Mouse (Mus musculus) v-Abl transformed pro-B cells (cell line): ENCODE measurements around the gene Msantd4.
"Not testable (repeated sequence)": the region's sequence is repeated elsewhere in the genome, so short reads cannot be mapped to it uniquely, and the experiment has no call there.

Experiments
- in situ Hi-C, 2 experiments: fragments of 400-800 bp; cut with MboI; formaldehyde crosslinking; loops; one replicate each; pipeline ENCODE4 v1.15.1; 2025; ENCODE audit not compliant: unreplicated experiment in 2 of 2

The Msantd4 gene

DNA sequence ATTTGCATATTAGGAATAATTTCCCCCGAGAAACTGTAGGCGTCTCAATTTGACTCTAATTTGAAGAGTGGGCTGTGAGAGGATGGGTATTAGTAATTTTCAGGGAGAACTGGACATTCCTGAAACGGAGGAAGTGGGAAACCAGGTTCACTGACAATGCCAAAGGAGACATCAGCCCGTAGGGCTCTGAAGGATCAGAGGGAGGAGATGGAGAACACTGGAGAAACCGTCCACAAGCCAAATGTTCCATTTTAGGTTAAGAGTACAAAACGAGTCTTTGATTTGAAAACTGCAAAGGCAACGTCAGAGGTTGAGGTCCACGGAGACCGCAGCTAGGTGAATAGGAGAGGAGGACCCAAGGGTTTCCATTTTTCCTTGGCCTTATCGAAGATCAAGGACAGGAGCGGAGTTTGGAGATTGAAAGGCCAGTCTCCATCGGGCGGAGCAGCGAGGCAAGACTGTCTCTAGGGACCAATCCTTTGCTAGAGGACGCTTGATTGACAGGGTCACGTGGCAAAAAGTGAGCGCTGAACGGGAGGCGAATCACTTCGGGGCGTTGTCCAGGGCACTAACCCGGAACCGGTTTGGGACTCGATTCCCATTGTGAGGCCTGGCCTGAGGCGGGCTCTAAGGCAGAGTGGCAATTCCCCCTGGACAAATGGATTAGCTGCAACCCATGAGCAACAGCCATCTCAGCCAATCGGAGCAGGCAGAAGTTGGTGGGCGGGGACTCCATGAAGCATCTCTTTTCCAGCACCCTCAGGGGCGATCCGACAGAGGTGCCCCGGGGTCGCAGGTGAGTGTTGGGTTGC, at the start of gene Msantd4:
Gene Msantd4 (plus strand): TSS at position 735 of the 812 bp plus-strand sequence.
- in situ Hi-C loops = loop anchor here (5.0 to 10.0 kb wide), 4 partner anchors 69 to 1041 kb away; partner anchors contain the start of genes Aasdhppt (in 2 of the 2), Kbtbd3 (in 2 of the 2), Alkbh8 (in 1 of the 2) and Cwf19l2 (in 1 of the 2)

- in situ Hi-C loops = no loop called here
Observed at GRCm38 (mm10) chr9:4353163-4353562, 23.2 kb upstream of the Msantd4 start.

- in situ Hi-C loops = loop anchor here (5.0 to 10.0 kb wide), 4 partner anchors 69 to 1042 kb away; partner anchors contain the start of genes Aasdhppt (in 2 of the 2), Kbtbd3 (in 2 of the 2), Alkbh8 (in 1 of the 2) and Cwf19l2 (in 1 of the 2)
Observed at GRCm38 (mm10) chr9:4376640-4377120, 318 bp downstream of the Msantd4 start.

DNA sequence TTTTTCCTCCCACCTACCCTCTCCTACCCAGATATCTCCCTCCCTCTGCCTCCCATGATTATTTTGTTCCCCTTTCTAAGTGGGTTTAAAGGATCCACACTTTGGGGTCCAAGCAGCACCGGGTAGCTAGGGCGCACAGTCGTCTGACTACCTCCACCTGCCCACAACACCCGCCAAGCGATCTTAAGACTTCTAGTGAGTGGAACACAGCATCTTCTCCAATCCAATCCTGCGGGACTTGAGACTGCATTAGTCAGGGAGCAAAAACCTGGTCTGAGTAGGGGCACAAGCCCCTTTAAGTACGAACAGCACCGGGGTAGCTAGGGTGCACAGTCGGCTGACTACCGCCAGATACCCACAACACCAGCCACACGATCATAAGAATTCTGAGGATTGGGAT, 24.4 kb downstream of the Msantd4 start:
- in situ Hi-C loops = not testable (repeated sequence)
